Mouse (Mus musculus) myocyte (in vitro differentiated cells): ENCODE results near the gene Chaf1a.

ENCODE experiments used
- MAX ChIP-seq: IDR thresholded peaks from one replicate; pipeline ENCODE4 v1.6.1; 2011; ENCODE audit warnings: low read depth, mild to moderate bottlenecking, control low read depth
- MYOD1 ChIP-seq, 3 experiments: IDR thresholded peaks; one replicate each; pipeline ENCODE4 v1.6.1; 2011; ENCODE audit warnings: control low read depth in 2 of 3, low read depth in 2 of 3, mild to moderate bottlenecking in 2 of 3, moderate library complexity in 1 of 3; ENCODE audit not compliant: insufficient read length in 2 of 3, control insufficient read depth in 1 of 3
- POLR2A ChIP-seq: IDR thresholded peaks from one replicate; pipeline ENCODE4 v1.6.1; 2011; ENCODE audit warnings: low read depth, mild to moderate bottlenecking, control low read depth, moderate library complexity; ENCODE audit not compliant: insufficient read length
- USF1 ChIP-seq: IDR thresholded peaks from one replicate; pipeline ENCODE4 v1.6.1; 2011; ENCODE audit warnings: low read depth, mild to moderate bottlenecking, control low read depth, moderate library complexity

DNA sequence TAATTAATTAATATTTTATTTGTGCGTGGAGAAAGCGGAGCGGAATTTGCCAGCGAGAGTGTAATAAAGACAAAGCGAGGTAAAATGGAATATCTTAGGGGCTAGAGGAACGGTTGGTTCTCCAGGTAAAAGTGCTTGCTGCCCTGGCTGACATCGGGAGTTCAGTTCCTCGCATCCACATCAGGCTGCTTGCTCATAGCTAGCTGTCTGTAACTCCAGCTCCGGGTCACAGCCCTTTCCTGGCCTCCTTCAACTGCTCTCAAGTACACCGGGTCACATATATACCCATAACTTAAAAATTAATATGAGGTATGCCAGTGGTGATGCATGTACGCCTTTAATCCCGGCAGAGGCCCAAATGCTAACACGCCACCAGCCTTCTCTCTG lies 3.3 kb upstream of the Chaf1a start:
- no peak for TF ChIP-seq POLR2A
- TF ChIP-seq USF1 = no peak
- no peak for TF ChIP-seq MYOD1 (IDR thresholded peaks at IDR 0.05; ENCODE audit: control insufficient read depth in 1 of 3, insufficient read length in 2 of 3, low read depth in 2 of 3)
- TF ChIP-seq MAX = no peak
